Mouse (Mus musculus): ENCODE measurements around the gene Angptl6.

The Angptl6 gene

DNA sequence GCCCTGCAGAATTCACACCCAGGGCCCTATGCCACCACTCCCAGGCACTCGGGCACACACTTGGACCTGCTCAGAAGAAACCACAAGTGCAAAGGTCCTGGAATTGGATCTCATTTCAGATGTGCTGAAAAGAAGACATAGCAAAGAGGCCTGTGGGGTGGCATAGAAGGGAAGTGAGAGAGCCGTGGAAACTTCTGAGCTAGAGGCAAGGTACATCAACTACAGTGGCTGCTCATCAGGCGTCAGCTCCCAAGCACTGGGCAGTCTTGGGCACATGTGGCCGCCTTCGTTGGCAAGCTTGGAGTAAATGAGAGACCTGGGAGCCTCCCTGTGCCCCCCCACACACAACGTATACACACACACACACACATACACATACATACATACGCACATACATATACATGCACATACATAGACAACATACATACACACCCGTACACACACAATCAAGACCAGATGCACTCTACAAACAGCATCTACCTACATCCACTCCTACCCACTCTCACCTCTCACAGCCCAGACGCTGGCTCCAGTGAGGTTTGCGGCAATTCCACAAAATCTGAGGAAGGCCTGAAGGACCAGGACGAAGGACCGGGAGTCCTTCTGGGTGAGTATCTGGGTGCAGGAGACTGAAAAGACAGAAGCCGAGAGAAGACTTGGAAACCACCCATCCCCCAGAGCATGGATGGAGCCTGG is at the start of gene Angptl6:
Angptl6 (minus strand) TSS at position 631 of the 696 bp plus-strand sequence.
- DNase-seq (ENCODE audit: low spot score) = no peak

DNA sequence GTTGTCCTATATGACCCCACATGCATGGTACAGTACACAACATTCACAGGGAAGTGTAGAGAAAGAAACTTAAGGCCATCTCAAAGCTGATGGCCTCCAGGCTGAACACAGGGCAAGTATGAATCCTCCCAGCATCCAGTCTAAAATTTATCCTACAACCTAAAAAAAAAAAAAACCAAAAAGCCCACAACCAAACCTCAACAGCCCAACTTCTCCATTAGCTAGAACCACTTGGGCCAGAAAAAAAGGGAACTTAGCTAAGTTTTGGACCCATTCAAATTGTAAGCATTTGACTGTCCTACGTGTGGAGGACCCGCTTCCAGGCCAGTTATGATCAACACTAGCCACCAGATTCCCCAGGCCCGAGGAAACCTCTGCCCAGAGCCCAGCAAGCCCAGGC is 43.7 kb upstream of the Angptl6 start:
- DNase-seq (ENCODE audit: low spot score) = no peak

- peak; percentile 12 for DNase-seq (ENCODE audit: low spot score)
Measured at GRCm38 (mm10) chr9:20916160-20916559, 36.6 kb upstream of the Angptl6 start.

GRCm38 (mm10) chr9:20909948-20910347 is 30.4 kb upstream of the Angptl6 start:
- no peak for DNase-seq (ENCODE audit: low spot score)

DNA sequence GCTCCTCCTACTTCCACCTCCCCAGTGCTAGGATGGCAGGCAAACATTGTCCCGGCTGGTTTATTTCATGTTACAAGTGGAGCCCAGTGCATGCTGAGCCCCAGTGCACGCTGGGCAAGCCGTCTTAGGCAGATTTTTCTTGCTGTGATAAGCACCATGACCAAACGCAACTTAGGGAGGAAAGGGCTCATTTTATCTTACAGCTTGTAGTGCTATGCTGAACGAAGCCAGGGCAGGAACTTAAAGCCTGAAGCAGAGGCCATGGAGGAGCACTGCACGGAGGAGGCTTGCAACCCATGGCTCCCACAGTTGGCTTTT is 22.6 kb upstream of the Angptl6 start:
- DNase-seq (ENCODE audit: low spot score) = no peak

DNA sequence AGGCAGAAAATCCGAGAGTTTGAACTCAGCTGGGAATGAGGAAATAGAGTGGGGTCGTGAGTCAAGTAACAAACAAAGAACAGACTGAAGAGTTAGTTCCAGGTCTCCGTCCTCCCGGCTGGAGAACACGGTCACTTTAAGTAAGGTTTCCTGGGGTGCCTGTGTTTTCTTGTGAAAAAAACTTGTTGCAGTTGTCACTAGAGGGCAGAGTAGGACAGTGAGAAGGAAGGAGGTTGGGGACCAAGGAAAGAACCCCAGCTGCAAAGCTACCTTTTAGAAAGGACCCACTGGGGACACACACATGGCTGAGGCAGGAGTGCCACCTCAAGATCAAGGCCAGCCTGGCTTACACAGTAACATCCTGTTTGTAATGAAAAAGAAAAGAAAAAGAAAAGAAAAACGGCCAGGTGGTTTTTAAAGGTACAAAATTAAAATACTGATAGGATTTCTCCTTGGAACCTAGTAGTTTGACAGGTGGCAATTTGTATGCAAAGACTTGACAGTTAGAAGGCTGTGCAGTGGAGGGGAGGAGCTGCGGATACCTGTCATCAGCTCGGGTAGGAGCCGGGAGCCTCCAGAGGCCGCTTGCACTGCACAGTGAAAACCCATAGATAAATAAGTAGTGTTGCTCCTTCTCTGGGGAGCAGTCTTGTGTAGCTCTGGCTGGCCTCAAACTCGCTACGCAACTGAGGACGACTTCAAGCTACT is 22.1 kb upstream of the Angptl6 start:
- no peak for DNase-seq (ENCODE audit: low spot score)

DNA sequence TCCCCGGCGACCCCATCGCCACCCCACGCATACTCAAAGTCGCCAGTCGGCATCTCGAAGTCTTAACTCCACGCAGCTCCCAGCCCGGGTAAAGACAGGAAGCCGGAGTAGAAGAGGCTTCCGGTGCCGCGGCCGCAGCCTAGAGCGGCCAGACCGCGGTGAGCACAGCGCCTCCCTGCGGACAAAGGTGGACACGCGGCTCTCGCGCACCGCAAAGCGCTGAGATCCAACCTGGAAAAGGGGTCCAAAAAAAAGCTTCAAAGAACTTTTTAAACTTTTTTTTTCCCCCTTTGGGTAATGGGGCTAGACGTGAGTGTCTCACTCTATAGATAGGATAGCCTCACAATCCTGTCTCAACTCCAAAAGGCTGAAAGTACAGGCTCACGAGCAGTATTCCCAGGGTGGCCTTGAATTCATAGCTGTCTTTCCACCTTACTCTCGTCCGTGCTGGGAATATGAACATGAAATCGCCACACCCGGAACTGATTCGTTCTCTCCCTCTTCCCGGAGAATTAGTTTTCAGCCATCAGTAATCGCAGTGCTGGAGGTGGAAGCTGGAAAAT is 19.1 kb upstream of the Angptl6 start, which contains the start of gene Eif3g:
Eif3g (minus strand) TSS at position 113 of the 563 bp plus-strand sequence.
- DNase-seq (ENCODE audit: low spot score) = peak; percentile 76

DNA sequence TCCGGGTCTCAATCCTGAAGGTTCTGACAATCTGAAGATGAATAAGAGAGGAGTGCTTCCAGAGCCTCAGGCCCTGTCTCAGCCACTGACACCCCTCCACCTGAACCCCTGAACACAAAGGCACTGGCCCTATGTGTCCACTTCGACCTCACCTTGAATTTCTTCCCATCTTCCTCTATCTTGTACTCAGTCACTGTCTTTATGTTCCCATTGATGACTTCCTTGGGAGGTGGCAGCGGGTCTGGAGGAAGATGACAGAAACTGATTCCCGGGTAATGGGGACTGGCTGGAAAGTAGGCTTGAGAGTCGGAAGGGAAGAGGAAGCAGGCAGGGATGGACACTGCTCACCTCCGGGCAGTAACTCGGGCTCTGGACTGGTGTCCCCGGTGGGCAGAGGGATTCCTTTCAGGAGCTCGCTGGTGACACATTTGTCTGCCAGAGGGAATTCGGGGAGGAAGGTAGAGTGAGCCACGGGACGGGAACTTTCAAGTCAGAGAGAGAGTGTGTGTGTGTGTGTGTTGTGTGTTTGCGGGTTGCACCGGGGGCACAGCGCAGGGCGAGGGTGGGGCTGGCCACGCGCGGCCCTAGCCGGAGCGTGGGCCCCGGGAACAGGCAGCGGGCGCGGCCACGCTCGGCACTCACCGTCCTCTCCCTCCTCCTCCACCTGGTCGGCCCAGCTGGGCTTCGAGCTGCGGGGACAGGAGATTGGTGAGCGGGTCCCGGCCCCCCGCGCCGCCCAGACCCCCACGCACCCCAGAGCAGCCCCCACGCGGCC is 18.4 kb upstream of the Angptl6 start:
- DNase-seq (ENCODE audit: low spot score) = no peak

DNA sequence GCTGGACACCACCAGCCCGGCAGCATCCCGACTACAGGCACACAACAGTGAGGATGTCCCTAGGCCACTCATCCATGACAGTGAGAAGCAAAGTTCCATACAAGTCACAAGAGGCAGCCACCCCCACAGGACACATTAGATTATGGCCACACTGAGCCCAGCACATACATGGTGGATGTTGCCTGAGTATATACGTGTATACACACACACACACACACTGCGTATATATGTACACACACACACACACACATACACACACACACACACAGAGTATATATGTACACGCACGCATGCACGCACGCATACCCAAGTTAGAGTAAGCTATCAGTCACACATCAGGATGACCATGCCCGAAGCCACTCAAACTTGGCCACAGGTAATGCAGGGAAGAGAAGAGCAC is 15.9 kb upstream of the Angptl6 start:
- DNase-seq (ENCODE audit: low spot score) = no peak

- DNase-seq (ENCODE audit: low spot score) = no peak
Measured at GRCm38 (mm10) chr9:20894629-20895028, 15.1 kb upstream of the Angptl6 start.

- no peak for DNase-seq (ENCODE audit: low spot score)
Measured at GRCm38 (mm10) chr9:20893590-20894343, 14.2 kb upstream of the Angptl6 start.

- DNase-seq (ENCODE audit: low spot score) = no peak
Measured at GRCm38 (mm10) chr9:20893069-20893468, 13.5 kb upstream of the Angptl6 start.

DNA sequence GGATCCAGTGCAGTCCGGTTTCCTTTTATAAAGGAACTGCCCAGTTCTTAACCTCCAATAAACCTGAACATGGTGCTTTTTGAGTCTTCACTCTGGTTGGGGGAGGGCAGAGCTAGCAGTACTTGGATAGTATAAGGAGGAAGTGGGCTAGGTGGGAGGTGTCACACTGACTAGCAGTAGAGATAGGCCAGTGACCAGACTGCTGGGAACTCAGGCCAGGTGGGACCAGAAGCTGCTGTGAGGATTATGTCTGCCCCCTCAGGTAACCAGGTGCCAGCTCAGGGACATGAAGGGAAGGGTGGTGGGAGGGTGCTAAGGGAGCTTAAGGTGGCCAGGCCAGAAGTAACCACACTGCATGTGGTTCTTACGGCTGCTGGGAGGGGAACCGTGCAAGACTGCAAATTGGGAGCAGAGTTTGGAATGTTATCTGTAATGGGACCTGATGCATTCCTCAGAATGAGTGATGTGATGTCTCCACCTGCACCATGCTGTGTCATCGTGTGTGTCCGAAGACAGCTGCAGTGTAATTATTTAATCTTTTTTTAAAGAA is 12.7 kb upstream of the Angptl6 start:
- no peak for DNase-seq (ENCODE audit: low spot score)

GRCm38 (mm10) chr9:20891339-20892103 is 12.0 kb upstream of the Angptl6 start:
- DNase-seq (ENCODE audit: low spot score) = no peak

DNA sequence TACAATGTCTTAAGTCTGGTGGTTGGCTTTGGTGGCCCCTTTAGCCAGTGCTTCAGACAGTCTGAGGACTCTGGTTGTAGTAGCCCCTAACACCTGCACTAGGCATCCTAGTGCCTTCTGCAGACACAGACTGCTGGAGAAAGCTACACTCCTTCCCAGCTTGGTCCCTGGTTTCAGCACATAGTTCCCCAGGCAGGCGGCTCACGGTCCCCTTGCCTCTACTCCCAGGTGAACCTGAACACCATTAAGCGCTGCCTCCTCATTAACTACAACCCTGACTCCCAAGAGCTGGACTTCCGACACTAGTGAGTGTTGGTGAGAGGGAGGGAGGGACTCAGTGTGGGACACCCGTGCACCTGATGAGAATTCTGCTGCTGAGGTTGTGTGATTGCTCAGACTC is 10.9 kb upstream of the Angptl6 start:
- no peak for DNase-seq (ENCODE audit: low spot score)

DNA sequence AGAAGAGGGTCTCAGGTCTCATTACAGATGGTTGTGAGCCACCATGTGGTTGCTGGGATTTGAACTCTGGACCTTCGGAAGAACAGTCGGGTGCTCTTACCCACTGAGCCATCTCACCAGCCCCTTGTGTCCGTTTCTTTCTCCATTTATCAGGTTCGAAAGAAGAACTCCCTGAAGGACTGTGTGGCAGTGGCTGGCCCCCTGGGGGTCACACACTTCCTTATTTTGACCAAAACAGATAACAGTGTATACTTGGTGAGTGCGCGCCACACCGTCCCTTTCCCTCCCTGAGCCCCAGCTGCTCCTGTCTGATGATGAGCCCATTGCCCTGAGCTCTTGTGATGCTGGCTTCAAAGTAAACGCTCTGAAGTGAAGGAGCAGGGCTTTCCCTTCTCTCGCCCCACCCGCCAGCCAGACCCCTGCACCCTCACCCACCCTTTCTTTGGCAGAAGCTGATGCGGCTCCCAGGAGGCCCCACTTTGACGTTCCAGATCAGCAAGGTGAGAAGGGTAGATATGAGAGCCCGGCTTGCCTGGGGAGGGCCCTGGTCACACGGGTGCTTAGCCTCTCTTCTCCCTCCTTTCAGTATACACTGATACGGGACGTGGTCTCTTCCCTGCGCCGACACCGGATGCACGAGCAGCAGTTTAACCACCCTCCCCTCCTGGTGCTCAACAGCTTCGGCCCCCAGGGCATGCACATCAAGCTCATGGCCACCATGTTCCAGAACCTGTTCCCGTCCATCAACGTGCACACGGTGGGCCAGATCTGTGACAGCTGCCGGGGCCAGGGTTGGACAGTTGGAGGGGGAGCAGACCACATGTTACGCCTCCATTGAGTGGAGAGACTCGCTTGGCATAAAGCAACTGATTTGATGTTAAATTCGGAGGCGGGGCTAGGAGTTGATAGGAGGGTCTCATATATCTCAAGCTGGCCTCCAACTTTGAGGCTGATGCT is 9.9 kb upstream of the Angptl6 start:
- DNase-seq (ENCODE audit: low spot score) = no peak

DNA sequence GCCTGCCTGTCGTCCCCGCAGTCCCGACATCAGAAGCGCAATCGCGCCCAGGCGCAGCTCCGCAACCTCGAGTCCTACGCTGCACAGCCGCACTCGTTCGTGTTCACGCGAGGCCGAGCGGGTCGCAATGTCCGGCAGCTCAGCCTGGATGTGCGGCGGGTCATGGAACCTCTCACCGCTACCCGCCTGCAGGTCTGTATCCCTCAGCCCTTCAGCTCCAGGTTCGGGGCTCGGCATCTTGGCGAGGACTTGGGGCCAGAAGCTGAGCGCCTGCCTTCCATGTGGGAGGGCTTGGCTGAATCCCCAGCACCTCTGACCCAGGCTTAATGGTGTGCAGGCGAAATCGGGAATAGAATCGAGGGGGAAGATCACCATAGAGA is 8.8 kb upstream of the Angptl6 start:
- DNase-seq (ENCODE audit: low spot score) = no peak

DNA sequence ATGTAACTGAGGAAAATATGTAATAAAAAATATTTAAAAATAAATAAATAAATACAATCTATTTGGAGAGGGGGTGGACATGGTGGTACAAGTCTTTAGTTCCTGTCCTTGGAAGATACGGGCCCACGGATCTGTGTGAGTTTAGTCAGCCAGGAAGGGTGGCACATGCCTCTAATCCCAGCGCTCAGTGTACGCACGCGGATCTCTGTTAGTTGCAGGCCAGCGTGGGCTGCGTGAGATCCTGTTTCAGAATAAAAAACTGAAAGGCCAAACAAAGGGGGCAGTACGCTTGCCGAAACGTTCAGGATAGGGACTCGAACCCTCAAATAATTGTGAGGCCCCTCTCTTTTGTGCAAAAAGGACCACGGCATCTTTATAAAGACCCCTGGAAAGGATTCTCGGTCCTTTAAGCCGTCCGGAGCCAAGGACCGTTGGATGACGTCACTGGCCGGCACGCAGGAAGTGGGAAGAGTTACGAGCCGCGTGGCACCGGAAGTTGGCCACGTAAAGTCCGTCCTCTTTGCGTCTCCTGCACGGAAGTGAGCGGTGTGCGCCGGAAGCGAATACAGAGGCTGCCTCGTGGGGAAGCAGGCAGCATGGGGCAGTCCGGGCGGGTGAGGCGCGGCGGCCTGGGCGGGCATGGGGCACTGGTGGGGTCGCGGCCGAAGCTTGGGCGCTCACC is 8.3 kb upstream of the Angptl6 start, which contains the start of gene Ppan:
Ppan (plus strand) TSS at position 472 of the 682 bp plus-strand sequence.
- peak; percentile 85 for DNase-seq (ENCODE audit: low spot score)

GRCm38 (mm10) chr9:20887191-20887590 is 7.7 kb upstream of the Angptl6 start:
- no peak for DNase-seq (ENCODE audit: low spot score)

Data from spleen, adult 12 weeks (tissue).